Mouse (Mus musculus): ENCODE measurements around the gene N4bp2.

The N4bp2 gene

DNA sequence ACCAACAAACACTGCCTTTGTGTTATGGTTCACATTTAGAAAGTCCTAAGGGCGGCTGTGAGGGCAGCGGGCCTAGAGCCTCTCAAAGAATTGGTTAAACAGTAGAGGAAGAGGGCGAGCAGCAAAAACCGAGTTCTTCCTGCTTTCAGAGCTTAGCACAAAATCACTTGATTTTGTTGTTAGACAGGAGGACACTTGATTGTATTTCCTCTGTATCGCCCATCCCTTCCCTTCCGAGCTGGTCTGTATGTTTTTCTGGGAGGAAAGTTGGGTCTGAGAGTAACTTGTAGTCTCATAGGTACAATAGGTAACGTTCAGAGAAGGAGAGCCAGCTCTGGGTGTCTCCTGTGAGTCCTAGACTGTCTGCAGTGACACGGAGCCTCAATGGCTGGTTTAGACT is 63.8 kb downstream of the N4bp2 start:
- no peak for DNase-seq (ENCODE audit: extremely low spot score)

DNA sequence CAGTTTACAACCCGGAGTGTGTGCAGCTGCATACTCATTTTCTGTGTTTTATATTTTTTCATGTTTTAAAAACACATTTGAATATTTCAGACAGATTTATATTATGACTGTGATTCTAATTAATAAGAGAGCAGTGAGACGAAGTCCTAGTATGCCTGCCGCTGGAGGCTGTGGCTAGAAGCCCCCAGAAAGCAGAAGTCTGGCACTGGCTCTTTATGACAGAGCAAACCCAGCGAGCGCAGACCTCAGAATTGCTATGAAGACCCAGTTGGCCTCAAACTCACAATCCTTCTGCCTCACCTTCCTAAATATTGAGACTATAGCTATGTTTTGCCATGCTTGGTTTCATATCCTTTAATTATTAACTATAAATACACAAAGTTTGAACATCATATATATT is 64.9 kb downstream of the N4bp2 start:
- DNase-seq (ENCODE audit: extremely low spot score) = no peak

DNA sequence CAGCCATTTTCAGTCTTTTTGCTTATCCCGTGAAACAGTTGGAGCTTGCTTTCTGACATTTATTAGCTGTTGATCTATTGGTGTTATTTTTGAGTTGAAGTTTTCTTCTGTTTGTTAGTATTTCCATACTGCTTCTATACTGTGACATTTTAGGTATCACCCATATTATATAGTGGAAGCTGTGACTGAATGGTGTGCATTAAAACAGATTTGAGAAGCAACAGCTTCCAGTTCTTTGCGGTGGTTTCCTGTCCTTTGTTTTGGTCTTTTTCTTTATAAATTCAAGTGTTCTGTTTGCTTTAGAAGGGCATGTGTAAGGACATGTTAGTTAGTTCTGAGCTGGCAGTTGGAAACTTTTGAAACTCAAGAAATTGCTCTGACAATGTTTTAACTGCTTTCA is 65.7 kb downstream of the N4bp2 start:
- DNase-seq (ENCODE audit: extremely low spot score) = no peak

DNA sequence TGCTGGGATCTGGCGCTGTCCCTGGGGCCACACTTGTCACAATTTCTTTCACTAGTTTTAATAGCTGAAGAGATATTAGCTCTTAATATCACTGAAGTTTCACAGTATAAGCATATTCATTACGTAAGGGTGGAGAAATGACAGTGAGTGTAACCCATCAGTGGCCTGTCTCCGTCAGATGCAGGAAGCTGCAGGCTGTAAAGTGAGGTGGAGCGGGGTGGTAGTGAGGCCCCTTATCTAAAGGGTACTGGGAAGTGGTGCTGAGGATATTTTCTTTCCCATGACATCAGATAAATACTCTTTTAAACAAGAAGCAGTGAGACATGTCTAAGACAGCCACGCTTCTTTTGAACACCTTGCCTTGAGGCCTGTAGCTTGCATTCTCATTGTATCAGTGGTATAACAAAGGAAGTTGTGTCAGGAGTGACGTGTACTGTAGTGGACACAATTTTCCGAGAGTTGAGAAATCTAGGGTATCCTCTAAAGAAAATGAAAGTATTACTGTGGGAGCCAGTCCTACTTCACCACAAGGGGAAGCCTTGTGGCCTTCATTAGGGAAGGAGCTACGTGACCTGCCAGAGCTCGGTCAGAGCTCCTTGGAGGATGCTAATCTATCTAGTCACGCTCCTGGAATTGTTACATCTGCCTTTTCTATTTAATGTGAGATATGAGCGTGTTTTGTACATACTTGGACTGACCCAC is 68.7 kb downstream of the N4bp2 start:
- DNase-seq (ENCODE audit: extremely low spot score) = no peak

DNA sequence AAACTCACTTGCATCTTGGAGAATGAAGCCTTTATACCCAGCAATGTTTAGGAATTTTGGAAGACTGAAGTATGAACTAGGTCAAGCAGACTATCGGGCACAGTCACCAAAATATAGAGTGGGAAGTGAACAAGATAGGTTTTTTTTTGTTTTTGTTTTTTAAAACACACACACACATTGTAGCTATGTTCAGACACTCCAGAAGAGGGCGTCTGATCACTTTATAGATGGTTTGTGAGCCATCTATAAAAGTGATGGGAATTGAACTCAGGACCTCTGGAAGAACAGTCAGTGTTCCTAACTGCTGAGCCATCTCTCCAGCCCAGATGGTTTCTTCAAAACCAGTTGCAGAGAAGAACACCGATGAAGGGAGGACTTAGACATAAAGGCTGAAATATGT is 69.8 kb downstream of the N4bp2 start:
- DNase-seq (ENCODE audit: extremely low spot score) = no peak

DNA sequence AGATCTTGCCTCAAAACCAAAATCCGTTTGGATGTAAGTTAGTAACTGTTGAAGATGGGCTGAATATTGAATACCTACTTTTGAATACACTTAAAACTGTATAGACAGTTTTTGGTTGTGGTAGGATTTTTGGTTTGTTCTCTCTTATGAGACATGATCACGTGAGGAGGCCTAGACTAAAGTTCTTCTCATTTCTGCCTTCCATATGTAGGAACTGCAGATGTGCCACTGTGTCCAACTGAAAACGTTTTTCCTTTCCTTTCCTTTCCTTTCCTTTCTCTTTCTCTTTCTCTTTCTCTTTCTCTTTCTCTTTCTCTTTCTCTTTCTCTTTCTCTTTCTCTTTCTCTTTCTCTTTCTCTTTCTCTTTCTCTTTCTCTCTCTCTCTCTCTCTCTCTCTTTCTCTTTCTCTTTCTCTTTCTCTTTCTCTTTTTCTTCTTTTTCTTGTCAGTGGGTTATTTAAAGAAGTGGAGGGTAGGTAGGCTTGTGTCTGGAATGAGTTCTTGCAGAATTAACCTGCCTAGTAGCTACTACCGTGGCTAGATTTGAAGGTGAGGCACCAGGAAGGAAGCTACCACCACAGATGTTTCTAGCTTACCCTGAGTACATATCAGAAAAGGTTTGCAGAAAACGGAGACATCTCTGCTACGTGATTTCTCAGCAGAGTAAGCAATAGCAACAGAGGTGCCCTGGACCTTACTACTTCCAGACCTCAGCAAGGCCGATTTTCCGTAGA is 70.6 kb downstream of the N4bp2 start:
- no peak for DNase-seq (ENCODE audit: extremely low spot score)

DNA sequence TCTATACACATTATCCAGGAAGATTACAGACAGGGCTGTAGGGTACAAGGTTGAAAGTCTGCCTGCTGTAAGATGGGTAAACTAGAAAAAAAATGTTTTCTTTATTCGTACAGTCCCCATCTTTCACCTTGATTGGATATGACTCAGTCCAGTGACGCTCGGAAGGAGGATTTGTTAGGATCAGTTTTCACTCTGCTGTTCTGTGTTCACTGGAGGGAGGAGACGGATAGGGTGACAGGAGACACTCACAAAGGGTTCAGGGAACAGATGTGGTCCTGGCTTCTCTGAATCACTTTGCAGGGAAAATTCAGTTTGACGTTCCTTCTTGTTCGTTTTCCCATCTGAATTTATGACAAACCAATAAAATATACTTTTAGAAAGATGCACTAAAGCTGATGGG is 74.7 kb downstream of the N4bp2 start:
- no peak for DNase-seq (ENCODE audit: extremely low spot score)

DNA sequence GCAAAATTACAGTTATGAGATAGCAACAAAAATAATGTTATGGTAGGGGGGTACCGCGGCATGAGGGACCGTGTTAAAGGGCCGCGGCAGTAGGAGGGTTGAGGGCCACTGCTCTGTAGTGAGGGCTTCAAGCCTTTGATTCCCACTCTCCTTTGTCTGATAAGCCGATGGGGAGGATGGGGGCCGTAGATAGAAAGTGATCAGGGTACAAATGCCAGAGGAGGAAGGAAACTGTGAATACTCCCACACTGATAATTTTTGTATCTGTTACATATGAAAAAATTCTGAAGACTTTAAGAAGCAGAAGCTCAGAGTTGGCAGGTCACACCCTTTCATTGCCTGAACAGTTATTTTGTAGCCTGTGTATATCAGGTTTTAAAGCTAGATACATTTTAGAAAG is 79.6 kb downstream of the N4bp2 start:
- DNase-seq (ENCODE audit: extremely low spot score) = no peak

DNA sequence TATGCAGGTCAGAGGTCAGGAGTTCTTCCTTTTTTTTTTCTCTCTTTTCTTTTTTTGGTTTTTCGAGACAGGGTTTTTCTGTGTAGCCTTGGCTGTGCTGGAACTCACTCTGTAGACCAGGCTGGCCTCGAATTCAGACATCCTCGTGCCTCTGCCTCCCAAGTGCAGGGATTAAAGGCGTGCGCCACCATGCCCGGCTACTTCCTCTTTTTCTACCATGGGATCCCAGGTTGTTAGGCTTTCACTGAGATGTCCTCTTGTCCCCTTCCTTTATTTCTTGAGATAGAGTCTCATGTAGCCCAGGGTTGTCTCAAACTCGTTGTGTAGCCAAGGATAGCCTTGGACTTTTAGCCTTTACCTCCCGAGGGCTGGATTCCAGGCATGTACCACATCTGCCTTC is 83.2 kb downstream of the N4bp2 start:
- no peak for DNase-seq (ENCODE audit: extremely low spot score)

DNA sequence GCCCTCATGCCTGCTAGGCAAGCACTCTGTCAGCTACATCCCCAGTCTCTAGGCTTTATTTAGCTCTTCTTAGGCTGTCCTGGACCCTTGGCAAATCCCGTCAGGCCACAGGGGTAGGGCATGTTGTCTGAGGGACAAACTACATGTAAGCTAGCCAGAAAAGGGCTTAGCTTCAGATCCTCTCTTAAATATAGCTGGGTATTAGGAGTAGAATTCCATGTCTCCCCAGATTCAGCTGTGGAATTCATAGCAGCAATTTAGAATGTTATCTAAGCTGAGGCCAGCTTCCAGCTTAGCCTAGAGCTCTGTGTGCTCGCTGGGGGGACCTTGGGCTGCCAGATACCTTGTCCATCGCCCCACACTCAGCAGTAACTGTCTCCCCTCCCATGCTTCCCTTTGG is 83.6 kb downstream of the N4bp2 start:
- DNase-seq (ENCODE audit: extremely low spot score) = no peak

DNA sequence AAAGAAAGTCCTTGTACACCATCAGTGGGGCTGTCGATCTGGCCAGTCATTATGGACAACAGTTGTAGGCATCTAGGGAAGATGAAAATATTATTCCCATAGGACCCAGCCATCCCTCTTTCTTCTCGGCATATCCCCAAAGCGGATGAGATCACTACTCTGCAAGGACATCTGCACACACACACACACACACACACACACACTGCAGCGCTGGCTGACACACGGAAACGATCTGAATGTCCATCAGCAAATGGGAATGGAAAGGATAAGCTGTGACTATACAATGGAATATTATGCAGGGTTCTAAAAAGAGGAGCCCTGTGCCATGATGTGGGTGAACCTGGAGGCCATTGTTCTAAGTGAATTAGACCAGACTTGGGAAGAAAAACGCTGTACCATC is 84.3 kb downstream of the N4bp2 start:
- DNase-seq (ENCODE audit: extremely low spot score) = no peak

DNA sequence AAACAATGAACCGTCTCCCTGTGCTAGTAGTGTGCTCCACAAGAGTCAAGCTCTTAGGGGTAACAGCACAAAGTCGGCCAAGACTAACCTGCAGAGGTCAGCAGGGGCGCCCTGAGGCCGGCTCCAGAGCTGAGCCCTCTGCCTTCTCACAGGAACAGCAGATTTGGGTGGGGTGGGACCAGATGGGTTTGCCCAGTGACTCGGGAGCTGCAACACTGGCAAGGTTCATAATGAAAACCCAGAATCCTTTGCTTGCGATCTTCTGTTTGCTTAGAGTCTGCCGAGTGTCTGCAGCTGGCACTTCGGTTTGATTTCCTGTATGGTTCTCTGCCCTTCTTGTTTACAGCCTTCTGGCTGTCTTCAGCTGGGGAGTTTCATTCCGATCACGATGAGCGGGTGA is 87.4 kb downstream of the N4bp2 start:
- DNase-seq (ENCODE audit: extremely low spot score) = no peak

DNA sequence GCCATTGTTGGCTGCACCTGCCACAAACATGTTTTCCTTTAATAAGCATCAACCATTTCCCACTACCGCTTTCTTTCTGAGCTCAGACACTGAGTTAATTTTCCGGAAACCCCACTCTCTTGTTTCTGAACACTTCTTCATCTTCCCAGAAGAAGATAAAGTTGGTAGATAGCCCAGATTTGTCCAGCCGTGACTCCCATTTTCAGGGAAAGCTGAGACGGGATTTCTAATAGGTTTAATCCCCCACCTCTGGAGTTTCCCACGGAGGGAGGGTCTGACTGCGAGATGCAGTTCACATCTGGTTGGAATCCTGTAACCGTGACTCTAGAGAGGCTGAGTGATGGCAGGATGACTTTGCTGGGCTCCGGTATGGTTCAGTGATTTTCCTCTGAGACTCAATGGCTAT is 91.5 kb downstream of the N4bp2 start:
- no peak for DNase-seq (ENCODE audit: extremely low spot score)

DNA sequence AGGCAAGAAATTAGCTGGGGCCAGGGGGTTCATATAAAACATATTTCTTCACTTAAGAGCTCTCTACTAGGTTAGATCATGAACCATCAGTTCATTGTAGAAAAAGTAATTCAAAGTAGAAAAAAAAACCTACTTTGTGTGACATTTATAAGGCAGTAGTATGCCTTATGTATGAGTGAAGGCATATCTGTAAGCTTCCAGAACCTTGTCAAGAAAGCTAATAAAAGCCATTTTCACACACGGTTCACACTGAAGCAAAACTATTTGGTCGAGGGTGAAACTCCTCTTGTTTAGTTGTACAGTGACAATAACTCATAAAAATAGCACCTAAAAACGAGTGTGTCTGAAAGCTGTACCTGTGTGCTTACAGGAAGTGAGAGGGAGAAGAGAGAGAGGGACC is 92.2 kb downstream of the N4bp2 start:
- no peak for DNase-seq (ENCODE audit: extremely low spot score)

DNA sequence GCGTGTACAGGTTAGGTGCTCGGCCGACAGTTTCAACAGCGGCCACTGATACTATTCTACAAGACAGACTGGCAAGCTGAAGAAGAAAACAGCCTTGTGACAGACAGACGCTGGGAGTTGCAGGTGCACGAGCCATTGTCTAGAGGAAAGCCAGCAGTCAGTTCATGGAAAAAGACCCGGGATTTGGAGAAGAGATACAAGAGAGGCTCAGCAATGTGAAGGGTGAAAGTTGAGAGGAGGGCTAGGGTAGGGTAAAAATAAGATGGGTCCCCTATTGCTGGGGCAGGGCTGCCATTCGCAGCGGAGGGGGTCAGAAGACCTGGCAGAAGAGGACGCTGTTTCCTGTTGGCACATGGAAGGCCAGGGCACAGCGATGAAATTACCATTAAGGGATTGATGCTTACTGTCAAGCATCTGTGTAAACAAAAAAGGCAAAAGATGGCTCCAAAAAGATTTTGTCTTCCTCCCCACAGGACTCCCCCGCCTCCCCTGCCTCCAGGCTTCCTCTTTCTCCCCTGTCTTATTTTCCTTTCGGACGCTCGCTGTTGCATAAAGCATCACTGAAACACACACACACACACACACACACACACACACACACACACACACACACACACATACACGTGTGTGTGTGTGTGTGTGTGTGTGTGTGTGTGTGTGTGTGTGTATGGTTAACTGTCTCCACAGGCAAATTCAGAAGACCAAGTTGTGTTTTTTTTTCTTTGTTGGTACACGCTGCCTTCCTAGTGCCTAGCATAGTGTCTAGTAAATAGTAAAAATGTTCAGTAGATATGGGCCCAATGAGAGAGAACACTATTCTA is 93.5 kb downstream of the N4bp2 start:
- no peak for DNase-seq (ENCODE audit: extremely low spot score)

DNA sequence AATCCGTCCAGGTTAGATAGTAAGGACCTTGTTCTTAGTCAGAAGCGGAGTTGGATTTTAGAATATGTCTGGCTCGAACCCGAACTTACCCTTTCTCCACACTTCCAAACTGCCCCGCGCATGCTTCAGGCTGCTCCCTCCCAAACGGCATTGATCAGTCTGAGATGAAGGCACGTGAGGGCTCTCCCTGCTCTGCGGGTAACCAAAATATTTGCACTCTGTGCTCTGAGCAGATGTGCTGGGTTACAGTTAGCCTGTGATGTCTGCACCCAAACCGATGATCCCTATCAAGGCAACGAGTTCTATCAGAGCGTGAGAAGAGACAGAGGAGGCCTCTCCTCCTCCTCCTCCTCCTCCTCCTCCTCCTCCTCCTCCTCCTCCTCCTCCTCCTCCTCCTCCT is 94.6 kb downstream of the N4bp2 start:
- DNase-seq (ENCODE audit: extremely low spot score) = no peak

DNA sequence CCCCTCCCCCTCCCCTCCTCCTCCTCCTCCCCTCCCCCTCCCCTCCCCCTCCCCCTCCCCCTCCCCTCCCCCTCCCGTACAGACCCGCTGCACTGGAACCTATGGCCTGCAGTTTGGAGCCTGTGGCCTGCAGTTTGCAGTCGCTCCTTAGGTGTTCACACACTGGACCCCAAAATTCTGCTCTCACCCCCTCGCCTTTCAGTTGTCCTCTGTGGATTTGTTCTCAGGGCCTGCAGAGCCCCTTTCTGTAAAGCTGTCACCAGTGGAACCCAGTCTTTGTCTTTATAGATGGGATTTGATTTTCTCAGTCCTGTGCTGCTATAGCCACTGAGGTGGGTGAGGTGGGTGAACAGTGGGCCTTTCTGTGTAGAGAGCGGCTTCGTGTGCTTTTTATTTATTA is 95.0 kb downstream of the N4bp2 start:
- no peak for DNase-seq (ENCODE audit: extremely low spot score)

DNA sequence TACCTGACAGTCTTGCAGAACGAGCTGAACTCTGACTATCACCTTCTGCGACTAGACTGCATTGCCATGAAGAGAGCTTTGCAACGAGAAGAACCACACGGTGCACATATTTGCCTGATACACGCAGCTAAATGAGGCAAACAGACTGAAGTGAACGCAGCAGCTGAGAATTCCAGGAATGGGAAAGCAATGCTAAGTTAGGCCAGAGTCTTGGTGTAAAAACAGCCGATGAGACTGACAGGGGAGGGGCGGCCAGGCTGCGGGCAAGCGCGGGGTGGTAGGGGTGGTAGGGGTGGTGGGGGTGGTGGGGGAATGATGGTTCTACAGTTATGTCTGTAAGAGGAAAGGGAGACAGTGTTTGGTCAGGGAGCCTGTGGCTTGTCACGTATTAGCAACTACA is 95.6 kb downstream of the N4bp2 start:
- DNase-seq (ENCODE audit: extremely low spot score) = no peak

DNA sequence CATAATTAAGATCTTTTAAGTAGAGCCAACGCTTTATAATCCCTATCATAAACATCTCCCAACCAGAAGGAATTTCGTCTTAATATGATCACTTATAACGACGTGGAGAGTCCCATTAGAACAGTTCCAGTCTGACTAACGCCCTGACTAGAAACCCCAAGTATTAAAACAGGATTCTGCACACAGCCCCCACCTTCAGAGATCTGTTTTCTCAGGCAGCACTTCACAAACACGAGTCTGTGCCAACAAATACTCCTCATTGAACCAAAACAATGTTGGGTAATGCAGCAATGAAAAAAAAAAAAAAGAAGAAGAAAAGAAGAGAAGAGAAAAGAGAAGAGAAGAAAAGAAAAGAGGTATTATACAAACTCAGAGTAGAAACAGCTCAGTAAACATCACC is 96.1 kb downstream of the N4bp2 start:
- no peak for DNase-seq (ENCODE audit: extremely low spot score)

DNA sequence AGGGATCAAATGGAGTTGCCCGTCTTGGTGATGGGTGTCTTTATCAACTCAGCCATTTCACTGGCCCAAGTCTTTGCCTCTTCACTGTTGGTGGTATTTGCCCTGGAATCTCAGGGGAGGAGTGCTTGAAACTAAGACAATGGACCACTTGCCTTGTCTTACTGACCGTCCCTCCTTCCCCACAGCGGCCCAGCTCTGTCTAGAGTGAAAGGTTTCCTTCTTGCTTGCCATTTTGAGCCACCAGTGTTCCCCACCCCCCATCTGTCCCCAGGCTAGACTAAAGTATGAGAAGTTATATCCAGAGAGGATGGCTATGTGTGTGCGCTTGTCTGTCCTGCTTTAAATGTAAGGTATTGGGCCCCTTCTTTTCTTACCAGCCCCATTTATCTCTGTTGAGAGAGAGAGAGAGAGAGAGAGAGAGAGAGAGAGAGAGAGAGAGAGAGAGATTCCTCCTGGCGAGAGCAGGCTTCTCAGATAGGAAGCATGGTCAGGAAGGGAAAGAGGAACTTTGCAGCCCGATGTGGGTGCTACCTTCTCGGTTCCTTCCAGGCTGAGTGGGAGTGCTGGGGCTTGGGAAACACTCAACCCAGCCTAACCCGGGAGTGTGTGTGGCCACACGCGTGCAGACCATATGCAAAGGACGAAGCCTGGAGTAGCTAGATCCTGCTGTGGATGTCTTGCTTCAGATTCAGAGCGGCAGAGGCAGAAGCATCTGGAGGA is 97.1 kb downstream of the N4bp2 start:
- DNase-seq (ENCODE audit: extremely low spot score) = no peak

DNA sequence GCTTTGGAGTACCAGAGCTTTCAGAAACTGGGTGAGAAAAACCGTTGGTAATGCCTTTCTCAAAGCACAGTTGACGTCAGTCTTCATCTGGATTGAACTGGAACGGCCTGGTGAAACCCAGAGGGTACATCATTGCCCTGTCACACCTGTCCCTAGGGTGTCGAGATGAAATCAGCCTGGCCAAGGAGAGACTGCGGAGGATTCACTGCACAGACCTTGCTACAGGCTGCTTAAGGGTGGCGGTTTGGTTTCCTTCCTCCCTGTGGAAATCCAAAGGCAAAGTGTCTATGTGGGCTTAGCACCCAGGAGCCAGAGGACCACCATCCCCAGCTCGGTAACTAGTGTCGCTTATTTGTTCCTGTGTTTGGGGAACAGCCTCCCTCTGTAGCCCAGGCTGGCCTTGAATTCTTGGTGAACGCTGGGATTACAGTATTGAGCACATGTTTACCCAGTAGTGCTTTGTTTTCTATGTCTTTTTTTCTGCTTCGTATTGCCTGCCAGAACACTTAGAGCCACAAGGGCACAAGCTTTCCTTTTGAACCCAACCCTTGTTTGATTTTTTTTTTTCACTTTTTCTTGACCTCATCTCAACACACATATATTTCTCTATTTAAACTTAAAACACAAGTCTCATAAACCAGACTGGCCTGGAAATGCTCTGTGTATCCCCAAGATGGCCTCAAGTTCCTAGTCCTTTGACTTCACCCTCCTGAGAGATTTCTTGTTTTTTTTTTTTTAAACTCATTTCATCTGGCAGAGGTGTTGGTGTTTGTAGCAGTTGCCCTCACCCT is 98.0 kb downstream of the N4bp2 start, which contains the start of gene Rhoh:
Rhoh (plus strand) TSS at position 60 of the 791 bp plus-strand sequence.
- no peak for DNase-seq (ENCODE audit: extremely low spot score)
